Mouse (Mus musculus) liver, postnatal 0 days (tissue): ENCODE measurements around the gene Rassf7. TPM values are rescaled to one million over a fixed set of nuclear protein-coding genes. Genes with fewer than 3 reads are reported as not detected.

Experiments used
- ATAC-seq: fragments of 200-750 bp; cut with Nextera tagmentation; 2 replicates; pipeline ENCODE4 v1.8.0; 2017; ENCODE audit warnings: mild to moderate bottlenecking, moderate library complexity
- DNase-seq: peaks from one replicate; pipeline ENCODE4 v3.0.0-alpha.2; 2016
- H3K27ac ChIP-seq: fragments of 300-500 bp; sonication (generic); 2 replicates; pipeline ENCODE4 v1.5.1; 2014; ENCODE audit warnings: antibody characterized with exemption, moderate library complexity, mild to moderate bottlenecking, low read depth
- H3K27me3 ChIP-seq: fragments of 300-500 bp; sonication (generic); 2 replicates; pipeline ENCODE4 v1.6.1; 2014; ENCODE audit warnings: low read length, control low read depth, mixed read lengths; ENCODE audit not compliant: insufficient read depth
- H3K36me3 ChIP-seq: fragments of 300-500 bp; sonication (generic); replicated peaks from 2 replicates; pipeline ENCODE4 v1.6.1; 2014; ENCODE audit warnings: mild to moderate bottlenecking, control low read depth, low read length, moderate library complexity, mixed read lengths; ENCODE audit not compliant: insufficient read depth
- H3K4me1 ChIP-seq: fragments of 300-500 bp; sonication (generic); 2 replicates; pipeline ENCODE4 v1.6.1; 2014; ENCODE audit warnings: antibody characterized with exemption, mild to moderate bottlenecking, control low read depth; ENCODE audit not compliant: insufficient read depth
- H3K4me2 ChIP-seq: fragments of 300-500 bp; sonication (generic); 2 replicates; pipeline ENCODE4 v1.6.1; 2014; ENCODE audit warnings: low read depth, mild to moderate bottlenecking, low read length, moderate library complexity, mixed read lengths
- H3K4me3 ChIP-seq: fragments of 300-500 bp; sonication (generic); 2 replicates; pipeline ENCODE4 v1.5.1; 2014; ENCODE audit warnings: low read depth, low read length
- H3K9ac ChIP-seq: fragments of 300-500 bp; sonication (generic); replicated peaks from 2 replicates; pipeline ENCODE4 v1.6.1; 2014; ENCODE audit warnings: mild to moderate bottlenecking, moderate library complexity
- H3K9me3 ChIP-seq: fragments of 300-500 bp; sonication (generic); 2 replicates; pipeline ENCODE4 v1.6.1; 2016; ENCODE audit warnings: mild to moderate bottlenecking, control low read depth, low read length, mixed read lengths
- CTCF ChIP-seq: sonication (generic); IDR thresholded peaks from 2 replicates; pipeline ENCODE4 v1.5.1; 2016; ENCODE audit warnings: antibody characterized with exemption, low read depth
- EP300 ChIP-seq: IDR thresholded peaks from 2 replicates; pipeline ENCODE4 v1.6.1; 2016; ENCODE audit warnings: antibody characterized with exemption, low read depth, mild to moderate bottlenecking
- WGBS: fragments of 180-500 bp; shearing (Covaris S2); extraction: QIAGEN DNeasy Blood & Tissue Kit; methylation state at CpG from one replicate; pipeline ENCODE4 v1.1.7; 2014; ENCODE audit not compliant: insufficient replicate concordance; 5-methylcytosine and 5-hydroxymethylcytosine counted together
- polyA plus RNA-seq: library from polyadenylated mRNA; unstranded; fragments of >200 nt; fragmentation: Nextera tagmentation; extraction: Ambion mirVana; gene quantifications from 2 replicates; pipeline ENCODE4 v1.2.1, GENCODE M21; 2015

Gene Rassf7
- polyA plus RNA-seq, 1 experiment from 2014 or later, result 24.9 TPM

GRCm38 (mm10) chr7:141222696-141223215 is 7.1 kb downstream of the Rassf7 start:
- WGBS, result 86% methylated on average over 4 of the region's 4 CpGs
- Histone ChIP-seq H3K36me3 (peaks cover 2% of the 10 kb centered on the region; the same call in 1 of the 2 replicates), H3K9ac (peak overlapping the region; percentile 62), H3K4me3 (no peak overlapping the region), H3K4me1 (peaks cover 40% of the 10 kb centered on the region), H3K27me3 (no peaks in the 10 kb centered on the region), H3K27ac (peak overlapping the region; percentile 77; the same call in 1 of the 2 replicates), H3K9me3 (no peaks in the 10 kb centered on the region), H3K4me2 (peak overlapping the region; percentile 96)
- DNase-seq, result no peak
- TF ChIP-seq CTCF, result no peak
- no peak for TF ChIP-seq EP300
- no peak for ATAC-seq

GRCm38 (mm10) chr7:141226535-141226934 is 10.9 kb downstream of the Rassf7 start:
- Histone ChIP-seq H3K4me2 (no peak overlapping the region), H3K4me1 (peaks cover 31% of the 10 kb centered on the region), H3K27ac (no peak overlapping the region), H3K9me3 (no peaks in the 10 kb centered on the region), H3K27me3 (no peaks in the 10 kb centered on the region), H3K9ac (no peak overlapping the region), H3K36me3 (peaks cover 10% of the 10 kb centered on the region), H3K4me3 (no peak overlapping the region)
- TF ChIP-seq EP300, result no peak
- TF ChIP-seq CTCF, result peak; percentile 28
- DNase-seq (no peak), ATAC-seq (no peak)
- 84% methylated on average over 6 of the region's 6 CpGs for WGBS

GRCm38 (mm10) chr7:141227796-141228195 is 12.1 kb downstream of the Rassf7 start:
- TF ChIP-seq EP300, result no peak
- TF ChIP-seq CTCF, result no peak
- no peaks in the 10 kb centered on the region for H3K27me3 ChIP-seq
- ATAC-seq (no peak), DNase-seq (no peak)
- peak overlapping the region; percentile 98; the same call in 1 of the 2 replicates for H3K4me3 ChIP-seq
- H3K4me1 ChIP-seq, result peaks cover 22% of the 10 kb centered on the region
- H3K36me3 ChIP-seq, result peaks cover 23% of the 10 kb centered on the region
- H3K4me2 ChIP-seq, result 0 out of 2 replicates have a peak overlapping the region, but pooled peaks have one; percentile 78
- WGBS, result 88% methylated on average over 4 of the region's 4 CpGs
- no peak overlapping the region for H3K27ac ChIP-seq
- no peak overlapping the region for H3K9ac ChIP-seq
- H3K9me3 ChIP-seq, result no peaks in the 10 kb centered on the region

DNA sequence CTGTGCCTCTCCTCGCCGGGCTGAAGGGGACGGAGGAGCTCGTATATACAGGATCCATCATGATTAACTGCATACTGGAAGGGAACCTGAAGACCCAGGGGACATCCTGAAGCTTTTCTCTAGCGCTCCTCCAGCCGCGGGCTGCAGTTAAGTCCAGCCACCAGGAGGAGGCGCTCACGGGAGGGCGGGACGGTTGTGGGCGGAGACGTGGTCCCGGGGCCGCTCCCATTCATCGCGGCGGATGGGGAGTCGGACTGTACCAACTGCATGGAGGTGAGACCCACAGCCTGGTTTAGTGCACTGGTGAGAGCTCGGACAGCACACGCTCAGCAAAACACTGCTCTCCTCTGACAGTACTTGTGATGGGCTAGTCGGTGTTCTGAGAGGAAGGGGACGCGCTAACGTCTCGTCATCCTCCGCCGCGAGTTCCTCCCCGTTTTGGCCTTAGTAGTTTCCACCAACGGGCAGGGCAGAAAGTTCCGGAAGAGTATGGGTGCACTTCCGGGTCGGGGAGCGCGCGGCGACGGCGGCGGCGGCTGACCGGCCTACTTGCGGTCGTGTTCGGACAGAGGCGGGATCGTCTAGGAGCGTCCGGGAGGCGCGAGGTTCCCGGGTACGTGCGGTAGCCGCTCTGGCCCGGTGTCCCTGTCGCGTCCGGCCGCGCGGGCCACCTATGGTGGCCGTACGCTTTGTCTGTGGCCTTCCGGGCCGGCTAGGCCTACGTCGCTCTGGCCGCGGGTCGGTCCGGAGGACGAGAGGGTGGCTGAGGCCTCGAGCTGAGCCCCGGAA is 12.8 kb downstream of the Rassf7 start, which contains the start of gene Phrf1:
Phrf1 (plus strand) TSS at position 506 of the 789 bp plus-strand sequence.
- peaks cover 20% of the 10 kb centered on the region for H3K4me1 ChIP-seq
- no peaks in the 10 kb centered on the region for H3K27me3 ChIP-seq
- DNase-seq (peak; percentile 93), ATAC-seq (peak; percentile 95)
- H3K9me3 ChIP-seq, result no peaks in the 10 kb centered on the region
- H3K27ac ChIP-seq, result peak within 1 kb of the TSS; percentile 60
- under 1% methylated on average over 73 of the region's 76 CpGs for WGBS
- H3K4me2 ChIP-seq, result peak within 1 kb of the TSS; percentile 78
- peaks cover 29% of the 10 kb centered on the region for H3K36me3 ChIP-seq
- TF ChIP-seq CTCF (peak; percentile 100), EP300 (peak; percentile 89)
- H3K4me3 ChIP-seq, result peak within 1 kb of the TSS; percentile 98
- H3K9ac ChIP-seq, result peak within 1 kb of the TSS; percentile 99

- ATAC-seq (no peak), DNase-seq (no peak)
- H3K4me1 ChIP-seq, result peaks cover 20% of the 10 kb centered on the region
- peak overlapping the region; percentile 78 for H3K4me2 ChIP-seq
- TF ChIP-seq EP300, result no peak
- no peak for TF ChIP-seq CTCF
- H3K27ac ChIP-seq, result 0 out of 2 replicates have a peak overlapping the region, but pooled peaks have one; percentile 60
- peaks cover 38% of the 10 kb centered on the region for H3K36me3 ChIP-seq
- WGBS, result 37% methylated on average over 6 of the region's 6 CpGs
- H3K9me3 ChIP-seq, result no peaks in the 10 kb centered on the region
- H3K9ac ChIP-seq, result peak overlapping the region; percentile 99
- no peaks in the 10 kb centered on the region for H3K27me3 ChIP-seq
- peak overlapping the region; percentile 98 for H3K4me3 ChIP-seq
These were observed 14.0 kb downstream of the Rassf7 start for GRCm38 (mm10) chr7:141229702-141230101.

GRCm38 (mm10) chr7:141230570-141230969 is 14.9 kb downstream of the Rassf7 start:
- DNase-seq (no peak), ATAC-seq (no peak)
- Histone ChIP-seq H3K4me1 (peaks cover 20% of the 10 kb centered on the region), H3K4me3 (0 out of 2 replicates have a peak overlapping the region, but pooled peaks have one; percentile 98), H3K36me3 (peaks cover 47% of the 10 kb centered on the region), H3K27ac (no peak overlapping the region), H3K9me3 (no peaks in the 10 kb centered on the region), H3K4me2 (peak overlapping the region; percentile 78; the same call in 1 of the 2 replicates), H3K27me3 (no peaks in the 10 kb centered on the region), H3K9ac (0 out of 2 replicates have a peak overlapping the region, but pooled peaks have one; percentile 6)
- 89% methylated on average over 4 of the region's 4 CpGs for WGBS
- TF ChIP-seq CTCF (no peak), EP300 (no peak)
